Mouse (Mus musculus): ENCODE measurements around the gene Olfr248. TPM values are rescaled to one million over a fixed set of nuclear protein-coding genes. Genes with fewer than 3 reads are reported as not detected.

Olfr248 gene
- polyA plus RNA-seq (2012; rRNA removed), result not detected in 2 replicates

DNA sequence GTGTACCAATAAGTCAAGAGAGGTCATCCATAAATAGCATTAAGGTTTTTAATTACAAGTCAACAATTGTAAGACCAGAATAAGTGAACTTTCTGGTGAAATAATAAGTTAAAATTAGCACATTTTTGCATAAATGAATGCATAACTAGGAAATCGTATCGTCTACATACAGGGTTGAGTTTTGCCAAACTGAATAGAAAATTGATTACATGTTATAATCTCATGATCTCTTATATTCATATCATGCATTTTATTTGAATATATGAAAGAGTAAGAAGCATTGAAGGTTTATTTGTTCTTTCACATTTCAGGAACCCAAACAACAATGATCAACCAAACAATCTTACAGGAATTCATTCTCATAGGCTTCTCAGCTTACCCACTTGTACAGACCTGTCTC lies at the start of gene Olfr248:
TSS of gene Olfr248 (plus strand) at position 301 of the 400 bp plus-strand sequence.

DNA sequence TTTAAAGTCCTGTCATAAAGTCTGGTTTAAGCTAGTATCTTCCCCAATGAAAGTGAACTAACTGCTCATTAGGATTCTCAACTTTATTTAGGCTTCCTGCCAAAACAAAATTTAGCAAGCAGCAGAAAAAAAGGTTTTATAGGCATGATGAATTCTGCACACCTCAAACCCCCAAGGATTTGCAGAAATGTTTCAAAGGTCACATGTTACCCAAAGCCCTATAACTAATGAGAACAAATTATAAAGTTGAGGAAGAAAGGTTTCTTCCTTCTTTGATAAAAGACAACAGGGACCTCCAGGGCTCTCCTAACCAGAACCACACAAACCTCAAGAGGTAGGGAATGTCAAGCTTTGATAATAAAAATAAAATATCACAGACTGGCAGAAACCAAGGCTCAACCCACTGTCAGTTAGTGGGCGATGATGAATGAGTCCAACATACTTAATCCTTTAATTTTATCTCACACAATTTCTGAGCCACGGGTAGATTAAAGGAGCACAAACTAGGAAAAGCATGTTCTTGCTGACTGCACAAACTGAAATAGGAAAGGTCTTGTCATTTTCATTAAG lies 25.9 kb upstream of the Olfr248 start, which contains the start of gene Olfr417:
TSS of gene Olfr417 (plus strand) at position 241 of the 570 bp plus-strand sequence.

DNA sequence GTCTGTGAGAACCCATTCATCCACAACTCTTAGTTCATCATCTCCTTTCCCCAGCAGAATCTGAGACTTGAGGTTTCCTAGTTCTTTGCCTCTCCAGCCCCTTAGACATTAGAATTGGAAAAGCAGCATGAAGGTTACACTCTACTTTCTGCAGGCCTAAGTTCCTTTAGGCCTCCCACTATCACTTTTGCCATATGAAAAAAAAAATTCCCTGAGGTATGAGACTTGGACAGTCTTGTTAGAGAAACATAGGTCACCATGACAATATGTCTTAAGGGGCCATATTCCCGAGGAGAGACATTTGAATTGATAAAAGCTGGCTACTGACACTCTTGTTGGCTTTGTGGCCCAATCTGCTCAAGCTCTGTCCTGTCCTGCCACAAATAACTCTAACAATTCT lies 32.9 kb downstream of the Olfr248 start, which contains the start of gene Olfr414:
TSS of gene Olfr414 (plus strand) at position 301 of the 400 bp plus-strand sequence.

Other genes with a start within 250 kb of the Olfr248 start
- gene Olfr420, start 235.4 kb upstream of the Olfr248 start, polyA plus RNA-seq (2012; rRNA removed), result not detected in 2 replicates
- gene Spta1, start 218.3 kb upstream of the Olfr248 start, polyA plus RNA-seq (2012; rRNA removed), result 0.01 and 0.03 TPM in 2 replicates
- gene Olfr419, start 139.0 kb upstream of the Olfr248 start, polyA plus RNA-seq (2012; rRNA removed), result not detected in 2 replicates
- not detected in 2 replicates for gene Mptx1, start 60.5 kb upstream of the Olfr248 start, polyA plus RNA-seq (2012; rRNA removed)
- not detected in 2 replicates for gene Olfr417, start 25.9 kb upstream of the Olfr248 start, polyA plus RNA-seq (2012; rRNA removed)
- gene Olfr414, start 33.0 kb downstream of the Olfr248 start, polyA plus RNA-seq (2012; rRNA removed), result not detected in 2 replicates
- gene Olfr220, start 51.0 kb downstream of the Olfr248 start, polyA plus RNA-seq (2012; rRNA removed), result not detected in 2 replicates
- 13.8 and 14.5 TPM in 2 replicates for gene Fmn2, start 110.8 kb downstream of the Olfr248 start, polyA plus RNA-seq (2012; rRNA removed)